Mouse (Mus musculus): ENCODE measurements at regions not wholly inside any gene's neighbourhood (a gene's known extent, or its start where the extent isn't known, plus 50 kb on each side); places are given as distances from the start of the nearest gene placed in this dataset.

DNA sequence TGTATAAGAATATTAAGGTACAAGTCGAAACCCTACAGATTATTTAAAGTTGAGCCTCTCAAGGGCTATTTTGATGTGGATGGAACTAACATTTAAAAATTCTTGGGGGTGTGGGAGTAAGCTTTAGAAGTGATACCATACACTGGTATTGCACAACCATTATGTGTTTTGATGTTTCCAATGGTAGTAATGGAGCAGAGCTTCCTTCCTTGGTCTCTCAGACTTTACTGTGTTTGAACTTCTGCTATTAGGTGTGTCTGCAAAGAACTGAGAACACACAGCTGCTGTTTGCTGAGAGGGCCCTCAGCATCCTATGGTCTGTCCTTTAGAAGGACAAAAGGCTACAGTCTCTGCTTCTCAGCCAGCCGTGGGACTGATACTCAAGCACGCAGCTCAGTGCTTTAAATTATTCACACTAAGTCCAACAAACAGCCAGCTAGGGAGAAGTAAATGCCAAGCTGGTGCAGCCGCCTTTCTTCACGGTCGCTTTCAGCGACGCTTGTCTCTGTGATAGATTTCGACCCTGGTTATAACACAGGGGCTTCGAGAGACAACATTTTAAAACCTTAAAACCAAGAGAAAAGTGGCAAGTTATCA, 479.5 kb downstream of the Ccdc171 start:
- H3K27ac ChIP-seq (replicated peaks), result no peak overlapping the region
- ATAC-seq (ENCODE audit: low FRiP score, low TSS enrichment), result no peak
- H3K9ac ChIP-seq (ENCODE audit: low read length), result no peak overlapping the region
- H3K36me3 ChIP-seq (ENCODE audit: control insufficient read depth, insufficient read depth, low read length), result no peaks in the 10 kb centered on the region
- no peaks in the 10 kb centered on the region for H3K4me1 ChIP-seq (replicated peaks; ENCODE audit: control insufficient read depth, insufficient read depth)
- DNase-seq (ENCODE audit: low spot score), result no peak
- H3K4me2 ChIP-seq (replicated peaks; ENCODE audit: low read depth), result no peak overlapping the region
- H3K4me3 ChIP-seq (ENCODE audit: low read depth, low read length), result no peak overlapping the region
- no peaks in the 10 kb centered on the region for H3K27me3 ChIP-seq (ENCODE audit: control insufficient read depth, insufficient read depth, low read length)
- WGBS, result 64% methylated on average over 10 of the region's 10 CpGs
- H3K9me3 ChIP-seq (ENCODE audit: control insufficient read depth, low read length), result no peaks in the 10 kb centered on the region
- TF ChIP-seq CTCF (IDR thresholded peaks at IDR 0.05; ENCODE audit: low read depth) (no peak), EP300 (optimal IDR thresholded peaks at IDR 0.05) (no peak)

GRCm38 (mm10) chr4:84011941-84012340, 486.6 kb downstream of the Ccdc171 start:
- no peak overlapping the region for H3K4me3 ChIP-seq (ENCODE audit: low read depth, low read length)
- no peaks in the 10 kb centered on the region for H3K9me3 ChIP-seq (ENCODE audit: control insufficient read depth, low read length)
- no peak overlapping the region for H3K4me2 ChIP-seq (replicated peaks; ENCODE audit: low read depth)
- TF ChIP-seq EP300 (optimal IDR thresholded peaks at IDR 0.05) (no peak), CTCF (IDR thresholded peaks at IDR 0.05; ENCODE audit: low read depth) (no peak)
- WGBS, result 92% methylated on average over 6 of the region's 6 CpGs
- no peak for DNase-seq (ENCODE audit: low spot score)
- ATAC-seq (ENCODE audit: low FRiP score, low TSS enrichment), result no peak
- H3K27me3 ChIP-seq (ENCODE audit: control insufficient read depth, insufficient read depth, low read length), result no peaks in the 10 kb centered on the region
- H3K4me1 ChIP-seq (replicated peaks; ENCODE audit: control insufficient read depth, insufficient read depth), result no peaks in the 10 kb centered on the region
- no peaks in the 10 kb centered on the region for H3K36me3 ChIP-seq (ENCODE audit: control insufficient read depth, insufficient read depth, low read length)
- H3K27ac ChIP-seq (replicated peaks), result no peak overlapping the region
- H3K9ac ChIP-seq (ENCODE audit: low read length), result no peak overlapping the region

- Histone ChIP-seq H3K27ac (replicated peaks) (no peak overlapping the region), H3K27me3 (ENCODE audit: control insufficient read depth, insufficient read depth, low read length) (no peaks in the 10 kb centered on the region), H3K4me3 (ENCODE audit: low read depth, low read length) (no peak overlapping the region), H3K9me3 (ENCODE audit: control insufficient read depth, low read length) (no peaks in the 10 kb centered on the region), H3K9ac (ENCODE audit: low read length) (no peak overlapping the region), H3K36me3 (ENCODE audit: control insufficient read depth, insufficient read depth, low read length) (no peaks in the 10 kb centered on the region), H3K4me1 (replicated peaks; ENCODE audit: control insufficient read depth, insufficient read depth) (no peaks in the 10 kb centered on the region; the same call in 1 of the 2 replicates), H3K4me2 (replicated peaks; ENCODE audit: low read depth) (no peak overlapping the region)
- TF ChIP-seq CTCF (IDR thresholded peaks at IDR 0.05; ENCODE audit: low read depth), result no peak
- no peak for TF ChIP-seq EP300 (optimal IDR thresholded peaks at IDR 0.05)
- 79% methylated on average over 4 of the region's 4 CpGs for WGBS
- ATAC-seq (ENCODE audit: low FRiP score, low TSS enrichment), result no peak
- no peak for DNase-seq (ENCODE audit: low spot score)
Measured at GRCm38 (mm10) chr4:84015139-84015538, 489.8 kb downstream of the Ccdc171 start.

DNA sequence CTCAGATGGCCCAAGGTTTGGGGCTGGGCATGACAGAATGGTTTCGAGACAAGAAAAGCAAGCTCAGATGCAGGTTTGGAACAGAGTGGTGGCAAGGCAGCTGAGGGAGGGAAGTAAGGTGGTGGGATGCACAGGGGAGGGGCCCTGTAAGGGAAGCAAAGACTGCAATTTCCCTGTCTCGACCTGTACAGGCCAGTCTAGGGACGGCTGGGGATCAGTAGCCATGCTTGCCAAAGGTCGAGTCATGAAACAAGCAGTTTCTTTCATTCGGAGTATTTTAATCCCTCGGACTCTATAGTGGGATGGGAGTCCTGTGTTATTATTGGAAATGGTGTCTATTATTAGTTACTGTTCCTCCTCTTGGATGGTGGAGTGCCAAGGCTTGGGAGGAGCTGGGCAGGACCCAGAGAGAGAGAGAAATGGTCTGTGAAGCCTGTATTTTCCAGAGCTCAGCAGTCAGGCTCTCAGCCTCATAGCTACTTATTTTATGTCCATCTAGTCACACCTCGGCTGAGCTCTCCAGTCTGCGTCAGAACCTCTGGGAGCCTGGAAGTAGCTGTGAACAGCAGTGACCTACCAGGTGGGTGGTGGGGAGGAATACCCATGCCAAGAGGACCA, 490.3 kb downstream of the Ccdc171 start:
- Histone ChIP-seq H3K9me3 (ENCODE audit: control insufficient read depth, low read length) (no peaks in the 10 kb centered on the region), H3K27ac (replicated peaks) (no peak overlapping the region), H3K27me3 (ENCODE audit: control insufficient read depth, insufficient read depth, low read length) (no peaks in the 10 kb centered on the region), H3K4me1 (replicated peaks; ENCODE audit: control insufficient read depth, insufficient read depth) (no peaks in the 10 kb centered on the region; the same call in 1 of the 2 replicates), H3K9ac (ENCODE audit: low read length) (no peak overlapping the region), H3K36me3 (ENCODE audit: control insufficient read depth, insufficient read depth, low read length) (no peaks in the 10 kb centered on the region), H3K4me2 (replicated peaks; ENCODE audit: low read depth) (no peak overlapping the region), H3K4me3 (ENCODE audit: low read depth, low read length) (no peak overlapping the region)
- no peak for DNase-seq (ENCODE audit: low spot score)
- TF ChIP-seq CTCF (IDR thresholded peaks at IDR 0.05; ENCODE audit: low read depth) (no peak), EP300 (optimal IDR thresholded peaks at IDR 0.05) (no peak)
- ATAC-seq (ENCODE audit: low FRiP score, low TSS enrichment), result peak; percentile 47; the same call in 1 of the 2 replicates
- WGBS, result 42% methylated on average over 8 of the region's 8 CpGs

DNA sequence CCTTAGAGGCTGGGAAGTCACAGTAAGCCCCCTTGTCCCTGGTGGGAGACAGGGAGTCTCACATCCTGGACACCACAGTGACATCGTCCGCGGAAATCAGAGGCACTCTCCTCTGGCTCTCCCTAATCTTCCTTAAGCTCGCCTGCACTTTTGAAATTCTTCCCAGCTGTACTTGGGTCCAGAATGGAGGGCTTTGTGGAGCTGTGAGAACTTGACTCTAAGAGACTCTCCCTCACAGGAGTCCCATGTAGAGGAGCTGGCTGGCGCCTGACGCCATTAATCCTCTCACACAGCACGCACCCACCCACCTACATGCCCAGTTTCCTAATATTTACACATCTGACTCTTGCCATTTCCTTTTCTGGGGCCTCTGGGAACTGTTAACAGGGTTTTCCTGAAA, 492.8 kb downstream of the Ccdc171 start:
- Histone ChIP-seq H3K36me3 (ENCODE audit: control insufficient read depth, insufficient read depth, low read length) (no peaks in the 10 kb centered on the region), H3K27me3 (ENCODE audit: control insufficient read depth, insufficient read depth, low read length) (no peaks in the 10 kb centered on the region), H3K9ac (ENCODE audit: low read length) (no peak overlapping the region; the same call in 1 of the 2 replicates), H3K4me1 (replicated peaks; ENCODE audit: control insufficient read depth, insufficient read depth) (no peaks in the 10 kb centered on the region; the same call in 1 of the 2 replicates), H3K4me3 (ENCODE audit: low read depth, low read length) (no peak overlapping the region), H3K27ac (replicated peaks) (peak overlapping the region; percentile 40; the same call in 1 of the 2 replicates), H3K4me2 (replicated peaks; ENCODE audit: low read depth) (no peak overlapping the region), H3K9me3 (ENCODE audit: control insufficient read depth, low read length) (no peaks in the 10 kb centered on the region)
- ATAC-seq (ENCODE audit: low FRiP score, low TSS enrichment), result no peak; the same call in 1 of the 2 replicates
- no peak for DNase-seq (ENCODE audit: low spot score)
- TF ChIP-seq EP300 (optimal IDR thresholded peaks at IDR 0.05) (no peak), CTCF (IDR thresholded peaks at IDR 0.05; ENCODE audit: low read depth) (no peak)
- WGBS, result 44% methylated on average over 7 of the region's 7 CpGs

GRCm38 (mm10) chr4:84018774-84019173, 493.4 kb downstream of the Ccdc171 start:
- TF ChIP-seq CTCF (IDR thresholded peaks at IDR 0.05; ENCODE audit: low read depth) (no peak), EP300 (optimal IDR thresholded peaks at IDR 0.05) (no peak)
- Histone ChIP-seq H3K4me3 (ENCODE audit: low read depth, low read length) (no peak overlapping the region), H3K27me3 (ENCODE audit: control insufficient read depth, insufficient read depth, low read length) (no peaks in the 10 kb centered on the region), H3K27ac (replicated peaks) (no peak overlapping the region), H3K9ac (ENCODE audit: low read length) (no peak overlapping the region), H3K9me3 (ENCODE audit: control insufficient read depth, low read length) (no peaks in the 10 kb centered on the region), H3K4me1 (replicated peaks; ENCODE audit: control insufficient read depth, insufficient read depth) (no peaks in the 10 kb centered on the region; the same call in 1 of the 2 replicates), H3K36me3 (ENCODE audit: control insufficient read depth, insufficient read depth, low read length) (no peaks in the 10 kb centered on the region), H3K4me2 (replicated peaks; ENCODE audit: low read depth) (no peak overlapping the region)
- WGBS, result 52% methylated on average over 7 of the region's 7 CpGs
- ATAC-seq (ENCODE audit: low FRiP score, low TSS enrichment) (no peak), DNase-seq (ENCODE audit: low spot score) (no peak)

All from stomach, postnatal 0 days (tissue).